Mouse (Mus musculus) hematopoietic stem cell, adult 5-6 weeks (primary cell): ENCODE measurements at regions not wholly inside any gene's neighbourhood (a gene's known extent, or its start where the extent isn't known, plus 50 kb on each side); places are given as distances from the start of the nearest gene placed in this dataset.

Experiments
- ATAC-seq, 2 experiments: fragments of 125-278 bp in 1 of 2; replicated peaks in 1 of 2; 2 replicates each; pipeline ENCODE4 v1.8.0; 2016 to 2017; ENCODE audit warnings: inconsistent platforms in 2 of 2, mild to moderate bottlenecking in 2 of 2, moderate number of reproducible peaks in 2 of 2, low read depth in 1 of 2, moderate TSS enrichment in 1 of 2; ENCODE audit not compliant: low FRiP score in 2 of 2, poor library complexity in 2 of 2, severe bottlenecking in 2 of 2, insufficient read depth in 1 of 2, low TSS enrichment in 1 of 2

DNA sequence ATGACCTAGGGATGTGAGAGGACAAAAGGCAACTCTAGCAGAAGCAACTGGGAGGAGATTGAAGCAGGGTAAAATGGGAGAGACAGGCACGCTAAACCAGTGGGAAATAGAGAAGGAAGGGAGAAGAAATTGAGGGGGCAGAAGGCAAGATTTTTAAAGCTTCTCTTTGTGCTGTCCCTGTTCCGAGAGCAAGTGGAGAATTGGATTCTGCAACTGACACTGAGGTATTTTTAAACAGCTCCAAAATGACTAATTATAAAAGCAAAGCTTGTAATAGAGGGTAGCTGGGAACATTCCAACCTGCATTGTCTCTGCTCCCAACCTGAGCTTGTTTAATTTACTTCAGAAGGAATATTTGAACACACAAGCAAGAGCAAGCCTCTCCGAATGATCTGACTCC, 460.7 kb upstream of the Mgmt start:
- no peak for ATAC-seq

DNA sequence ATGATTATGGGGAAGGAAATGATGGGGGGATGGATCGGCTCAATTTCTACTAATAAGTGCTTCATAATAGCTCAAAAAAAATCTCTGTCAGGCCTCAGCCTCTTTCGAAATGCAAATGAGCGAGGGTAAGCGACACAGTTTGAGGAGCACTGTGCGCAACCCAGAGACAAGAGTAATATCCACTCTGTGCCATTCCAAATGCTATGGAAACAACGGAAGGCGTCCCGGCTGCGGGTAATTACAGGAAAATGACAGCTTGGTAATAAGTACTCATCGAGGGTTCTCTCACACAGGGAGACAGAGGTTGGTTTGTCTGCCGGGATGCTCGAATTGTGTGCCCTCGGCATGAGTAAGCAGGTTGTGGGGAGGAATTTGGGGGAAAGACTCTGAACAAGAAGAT, 459.9 kb upstream of the Mgmt start:
- no peak for ATAC-seq

DNA sequence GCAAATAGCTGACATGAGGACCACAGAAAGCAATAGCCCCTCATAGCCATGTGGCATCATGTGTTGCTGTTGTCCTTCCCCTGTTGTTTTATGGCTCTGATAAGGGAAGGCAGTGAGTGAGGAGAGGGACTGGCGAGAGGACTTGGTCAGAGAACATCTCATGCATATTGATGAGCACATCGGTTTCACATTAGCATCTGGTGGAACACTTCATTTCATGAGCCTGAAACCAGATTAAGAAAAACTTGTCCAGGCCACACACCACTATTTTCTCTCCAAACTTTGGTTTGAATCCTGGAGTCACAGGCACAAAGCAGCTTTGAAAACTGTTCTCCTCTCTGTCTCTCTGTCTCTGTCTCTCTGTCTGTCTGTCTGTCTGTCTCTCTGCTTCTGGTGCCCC, 451.0 kb upstream of the Mgmt start:
- no peak for ATAC-seq

DNA sequence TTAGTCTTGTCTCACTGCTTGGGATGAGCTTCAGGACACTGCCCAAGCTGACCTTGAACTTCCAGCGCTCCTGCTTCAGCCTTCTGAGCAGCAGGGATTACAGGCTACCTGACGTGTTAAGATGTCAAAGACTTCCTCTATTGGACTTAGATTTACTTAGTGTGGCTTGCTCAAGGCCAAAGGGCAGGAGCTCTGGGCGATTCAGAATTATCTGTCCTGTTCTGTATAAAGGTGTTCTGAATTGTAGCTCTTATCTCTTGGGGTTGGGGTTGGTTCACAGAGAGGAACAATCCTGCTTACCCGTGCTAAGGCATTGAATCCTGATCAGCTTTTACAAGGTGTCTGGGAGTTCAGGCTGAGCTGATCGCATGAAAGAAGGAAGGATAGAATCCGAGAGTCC, 449.3 kb upstream of the Mgmt start:
- no peak for ATAC-seq

DNA sequence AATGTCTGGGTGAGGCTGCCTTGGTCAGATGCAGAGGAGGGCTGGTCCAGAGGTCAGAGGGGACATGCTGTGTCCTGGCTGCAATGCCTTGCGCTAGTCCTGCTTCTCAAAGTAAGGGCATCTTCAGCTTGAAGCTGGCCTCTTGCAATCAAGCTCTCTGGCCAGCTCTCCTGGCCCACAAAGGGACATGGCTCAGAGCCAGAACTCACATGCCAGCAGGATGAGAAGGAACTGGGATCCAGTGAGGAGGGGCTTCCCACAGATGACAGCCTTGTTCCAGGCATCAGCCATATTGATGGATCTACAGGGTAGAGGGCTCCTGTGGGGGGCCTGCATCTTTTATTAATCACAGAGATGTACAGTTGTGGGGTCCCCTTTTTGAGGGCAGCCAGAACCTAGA, 445.1 kb upstream of the Mgmt start:
- no peak for ATAC-seq

DNA sequence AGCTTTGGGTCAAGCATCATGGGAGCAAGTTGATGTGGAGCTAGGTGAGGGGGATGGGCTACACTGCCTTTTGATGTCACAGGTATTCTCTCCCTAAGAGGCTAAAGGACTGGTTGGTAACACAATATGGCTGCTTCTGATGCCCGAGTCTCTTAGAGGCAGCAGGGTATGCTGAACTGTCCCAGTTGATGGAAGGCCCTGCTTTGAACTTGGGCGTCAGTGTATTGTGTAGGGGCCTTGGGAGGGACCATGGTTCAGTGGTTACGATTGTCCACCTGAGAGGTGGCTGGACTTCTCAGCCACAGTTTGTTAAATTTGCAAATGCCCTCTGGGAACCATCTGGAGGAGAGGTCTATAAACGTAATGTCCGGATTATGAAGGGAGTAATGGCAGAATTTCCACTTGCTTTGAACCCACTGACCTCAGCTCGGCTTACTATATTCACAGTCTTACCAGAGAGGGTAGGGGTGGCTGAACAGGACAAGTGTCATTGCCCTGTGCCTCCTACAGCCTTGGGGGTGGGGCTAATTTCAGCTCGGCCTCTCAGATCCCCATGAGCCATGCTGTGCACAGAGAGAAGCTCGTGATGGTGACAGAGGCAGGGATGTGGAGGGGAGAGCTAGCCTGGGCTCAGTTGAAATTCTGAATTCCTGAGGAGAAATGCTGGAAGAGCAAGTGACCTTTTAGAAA, 442.6 kb upstream of the Mgmt start:
- no peak for ATAC-seq

DNA sequence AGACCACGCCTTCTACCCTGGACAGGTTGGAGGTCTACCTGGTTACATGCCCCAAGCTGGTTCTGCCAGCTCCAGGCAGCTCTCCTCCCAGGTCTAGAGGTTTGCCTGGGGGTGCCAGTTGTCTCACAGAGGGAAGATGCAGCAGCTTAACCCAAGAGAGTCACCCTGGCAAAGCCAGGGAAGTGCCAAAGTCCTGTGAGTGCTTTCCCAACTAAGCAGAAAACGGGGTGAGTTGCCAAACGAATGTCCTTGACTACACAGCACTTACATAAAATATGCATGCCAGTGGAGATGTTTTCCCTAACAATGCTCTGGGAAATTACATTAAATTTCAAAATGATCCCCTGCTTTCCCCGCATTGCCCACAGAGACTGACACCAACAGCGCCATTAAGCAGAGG, 441.9 kb upstream of the Mgmt start:
- no peak for ATAC-seq

DNA sequence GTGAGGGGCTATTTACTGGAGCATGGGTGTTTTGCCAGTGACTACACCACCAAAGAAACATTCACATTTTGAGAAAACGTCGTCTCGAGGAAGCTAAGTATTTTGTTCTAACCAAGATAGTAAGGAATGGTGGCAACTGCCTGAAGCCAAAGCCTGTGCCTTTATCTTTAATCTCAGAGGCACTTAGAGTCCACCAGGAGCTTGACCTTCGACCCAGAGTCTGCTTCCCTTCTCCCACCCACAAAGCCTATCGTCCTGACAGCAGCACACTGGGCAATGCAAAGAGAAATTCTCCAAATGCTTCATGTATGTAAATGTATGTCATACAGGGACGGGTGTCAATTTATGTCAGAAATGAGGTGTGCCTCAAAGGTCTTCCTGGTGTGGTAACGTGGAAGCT, 437.2 kb upstream of the Mgmt start:
- no peak for ATAC-seq

DNA sequence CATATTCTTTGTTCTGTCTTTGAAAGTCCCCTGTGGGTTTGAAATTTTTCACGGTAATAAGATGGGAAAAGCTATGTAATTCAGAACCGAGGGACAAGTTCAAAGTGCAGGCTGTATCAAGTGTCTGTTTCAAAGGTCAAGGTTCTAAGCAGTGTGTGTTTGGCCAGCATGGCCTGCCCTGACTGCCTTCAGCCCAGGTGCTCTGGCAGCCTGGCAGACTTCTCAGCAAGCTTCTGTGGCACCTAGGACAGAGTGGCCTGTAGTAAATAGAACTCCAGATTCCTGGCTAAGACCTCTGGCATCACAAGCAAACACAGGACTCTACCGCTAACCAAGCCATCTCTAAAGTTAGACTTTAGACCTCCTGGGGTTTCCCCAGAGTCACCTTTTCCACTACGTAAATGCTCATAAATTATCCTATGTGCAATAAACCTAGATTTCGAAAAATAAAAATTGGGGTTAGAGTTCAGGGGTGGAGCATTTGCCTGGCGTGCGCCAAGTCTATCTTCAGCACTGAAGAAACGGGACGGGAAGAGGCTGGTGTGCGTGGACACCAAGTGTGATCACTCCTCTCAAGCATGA, 436.5 kb upstream of the Mgmt start:
- ATAC-seq: no peak

DNA sequence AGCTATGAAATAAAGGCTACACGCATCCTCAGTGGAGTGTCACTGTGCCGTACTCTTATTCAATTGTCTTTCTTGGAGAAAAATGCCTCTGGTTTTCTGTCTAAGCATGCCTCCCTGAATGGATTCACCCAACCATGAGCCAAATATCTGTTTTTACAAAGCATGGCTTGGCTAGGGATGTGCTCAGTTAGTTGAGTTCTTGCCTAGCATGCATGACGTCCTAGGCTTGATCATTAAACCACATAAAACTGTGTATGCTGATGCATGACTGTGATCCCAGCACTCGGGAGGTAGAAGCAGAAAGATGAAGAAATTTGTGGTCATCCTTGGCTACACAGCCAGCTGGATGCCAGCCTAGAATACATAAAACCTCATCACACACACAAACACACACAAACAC, 417.3 kb upstream of the Mgmt start:
- ATAC-seq: no peak

DNA sequence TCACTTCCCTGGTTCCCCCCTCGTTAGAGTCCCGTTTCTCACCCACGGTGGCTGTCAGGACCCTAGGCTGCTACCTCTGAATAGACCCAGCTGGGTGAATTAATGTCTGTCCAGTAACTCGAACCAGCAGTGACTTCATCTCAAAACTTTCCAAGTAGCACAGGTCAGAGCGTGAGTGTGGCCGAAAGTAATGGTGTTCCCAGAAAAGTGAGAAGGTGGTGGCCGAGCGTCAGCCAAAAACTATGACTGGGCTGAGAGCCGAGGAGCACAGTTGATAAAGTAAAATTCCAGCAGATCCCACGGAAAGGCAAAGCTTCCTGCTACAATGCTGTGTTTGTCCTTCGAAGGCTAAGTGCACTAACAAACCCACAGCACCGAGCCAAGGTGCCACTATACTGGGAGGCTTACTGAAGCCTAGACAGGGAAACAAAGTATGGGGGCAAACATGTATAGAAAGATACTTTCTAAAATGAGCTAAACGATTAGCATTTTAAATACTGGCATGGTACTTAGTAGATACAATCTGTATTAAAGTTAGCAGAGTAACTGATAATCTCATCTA, 413.7 kb upstream of the Mgmt start:
- no peak for ATAC-seq

DNA sequence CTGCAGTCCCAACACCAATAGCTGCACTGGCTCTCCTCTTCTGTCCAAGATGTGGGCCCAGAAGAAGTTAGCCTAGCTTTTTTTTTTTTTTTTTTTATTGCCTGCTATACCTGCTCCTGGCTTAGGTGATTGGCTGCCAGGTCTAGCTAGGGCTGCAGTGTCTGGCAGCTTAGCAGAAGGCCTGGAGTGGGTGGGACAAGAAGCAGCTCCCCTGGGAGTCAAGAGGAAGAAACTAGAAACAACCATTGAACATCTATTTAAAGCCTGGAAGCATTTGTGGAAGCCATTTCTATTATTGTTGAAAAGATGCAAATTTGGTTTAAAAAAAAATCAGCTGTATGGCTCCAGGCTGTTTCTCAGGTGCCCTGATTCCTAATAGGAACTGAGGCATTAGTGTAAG, 411.2 kb upstream of the Mgmt start:
- ATAC-seq: no peak

DNA sequence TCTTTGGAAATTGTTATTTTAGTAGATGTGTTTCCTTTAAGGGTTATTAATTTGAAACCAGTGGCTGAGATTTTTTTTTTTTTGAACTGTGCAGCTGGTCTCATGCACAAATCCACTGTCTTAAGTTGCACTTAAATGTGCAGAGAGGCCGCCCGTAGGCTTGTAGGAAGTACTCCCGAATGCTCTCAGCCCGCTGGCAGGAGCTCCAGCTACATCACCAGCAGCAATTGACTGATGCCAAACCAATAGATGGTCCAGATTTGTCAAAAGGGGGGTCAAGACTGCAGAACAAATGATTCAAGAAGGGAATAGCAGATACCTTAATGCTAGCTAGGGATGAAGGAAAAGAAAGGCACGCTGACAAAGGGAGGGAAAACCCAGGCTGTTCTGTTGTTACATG, 406.9 kb upstream of the Mgmt start:
- no peak for ATAC-seq

DNA sequence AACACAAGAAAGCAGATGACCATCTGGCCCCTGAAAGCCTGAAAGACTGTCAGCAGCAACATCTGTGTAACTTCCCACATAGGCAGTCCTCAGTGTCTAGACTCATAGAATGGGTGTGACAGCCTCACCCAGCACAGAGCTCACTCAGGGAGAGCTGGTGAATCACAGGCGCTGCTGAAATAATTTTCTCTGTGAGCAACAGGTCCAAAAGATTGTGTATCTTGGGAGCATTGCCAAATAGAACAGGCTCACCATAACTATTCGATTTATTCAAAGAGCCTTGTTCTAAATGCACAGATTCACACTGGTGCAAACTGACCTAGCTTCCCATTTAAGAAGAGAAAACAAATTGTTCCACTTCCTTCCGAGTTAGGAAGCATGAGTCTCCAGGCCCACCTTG, 399.6 kb upstream of the Mgmt start:
- no peak for ATAC-seq

DNA sequence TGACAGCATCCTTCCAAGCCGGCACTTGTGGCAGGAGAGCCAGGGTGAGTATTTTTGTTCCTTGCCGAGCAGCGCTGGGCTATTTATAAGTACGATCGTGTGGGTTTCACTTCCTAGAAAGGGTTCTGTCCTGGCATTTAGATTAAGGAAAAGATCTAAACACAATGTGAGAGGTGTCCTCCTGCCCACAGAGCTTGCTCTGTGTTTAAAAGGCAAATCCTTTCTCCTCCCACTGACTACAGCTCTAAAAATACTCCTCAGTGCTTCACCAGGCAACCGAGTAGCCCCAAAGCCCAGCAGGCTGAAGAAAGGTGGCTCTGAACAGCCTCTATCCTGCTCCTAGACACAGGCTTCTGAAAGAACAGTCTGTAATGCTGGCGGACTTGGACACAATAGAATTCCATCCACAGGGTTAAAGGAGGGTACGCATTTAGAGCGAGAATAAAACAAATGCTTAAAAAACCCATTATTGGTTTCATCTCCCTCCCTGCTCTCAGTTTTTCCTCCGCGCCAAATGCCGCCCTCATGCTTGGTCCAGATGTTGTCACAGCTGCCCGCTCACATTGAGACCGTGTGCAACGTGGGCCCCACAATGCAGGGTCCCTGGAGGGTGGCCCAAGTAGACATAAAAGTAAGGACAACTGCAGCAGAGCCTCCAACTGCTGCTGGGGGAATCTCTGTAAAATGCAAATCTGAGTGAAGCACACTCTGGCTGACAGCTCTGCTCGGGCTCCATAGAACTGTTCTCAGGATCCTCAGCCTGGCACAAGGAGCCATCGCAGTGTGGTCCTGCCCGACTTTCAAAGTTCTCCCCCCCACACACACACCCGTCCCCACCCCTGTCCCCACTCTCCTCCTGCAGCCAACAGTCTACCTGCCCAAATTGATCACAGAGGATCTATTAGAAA, 397.8 kb upstream of the Mgmt start:
- ATAC-seq: peak; percentile 21 to 46; a peak in 1 of 4 replicates

DNA sequence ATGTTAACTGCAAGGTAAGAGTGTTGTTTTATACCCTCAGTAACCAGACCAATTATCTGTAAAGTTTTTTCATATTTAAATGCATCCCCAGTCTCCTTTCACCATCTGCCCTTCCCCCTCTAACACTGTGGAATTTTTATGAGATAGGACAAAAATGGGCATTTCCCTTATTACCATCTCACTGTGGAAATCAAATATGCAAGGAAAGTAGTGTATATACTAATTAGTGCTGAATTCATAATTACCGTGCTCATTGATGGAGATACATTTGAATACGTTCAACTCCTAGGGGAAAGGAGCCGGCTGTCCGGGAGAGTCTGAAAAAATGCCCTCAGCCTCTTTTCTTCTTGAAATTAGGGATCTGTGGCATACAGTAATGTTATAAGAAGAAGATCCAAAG, 394.4 kb upstream of the Mgmt start:
- no peak for ATAC-seq

DNA sequence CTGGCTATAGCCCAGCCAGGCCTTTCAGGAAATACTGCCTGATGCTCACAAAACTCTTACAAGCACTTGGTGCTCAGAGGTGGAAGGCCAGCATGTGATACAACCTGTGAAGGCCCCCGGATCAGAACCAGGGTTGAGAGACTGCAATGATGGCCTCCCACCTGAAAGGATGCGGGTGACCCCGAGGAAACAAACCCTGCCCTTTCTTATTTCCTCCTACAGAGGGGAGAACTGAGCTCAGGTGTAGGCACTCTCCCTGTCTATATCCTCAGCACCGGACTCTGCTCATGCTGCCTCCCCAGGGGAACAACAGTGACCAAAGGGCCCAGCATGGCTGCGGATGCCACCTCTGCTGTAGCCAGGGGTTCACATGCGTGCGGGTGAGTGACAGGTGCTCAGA, 393.3 kb upstream of the Mgmt start:
- no peak for ATAC-seq
